Mouse (Mus musculus) liver, embryonic 14.5 days (tissue): ENCODE results near the gene Rhod.

Experiments used
- CTCF ChIP-seq: IDR thresholded peaks from 2 replicates; pipeline ENCODE4 v1.5.1; 2016; ENCODE audit warnings: antibody characterized with exemption, low read depth, control low read depth
- EP300 ChIP-seq: IDR thresholded peaks from 2 replicates; pipeline ENCODE4 v1.6.1; 2016; ENCODE audit warnings: antibody characterized with exemption, low read depth

DNA sequence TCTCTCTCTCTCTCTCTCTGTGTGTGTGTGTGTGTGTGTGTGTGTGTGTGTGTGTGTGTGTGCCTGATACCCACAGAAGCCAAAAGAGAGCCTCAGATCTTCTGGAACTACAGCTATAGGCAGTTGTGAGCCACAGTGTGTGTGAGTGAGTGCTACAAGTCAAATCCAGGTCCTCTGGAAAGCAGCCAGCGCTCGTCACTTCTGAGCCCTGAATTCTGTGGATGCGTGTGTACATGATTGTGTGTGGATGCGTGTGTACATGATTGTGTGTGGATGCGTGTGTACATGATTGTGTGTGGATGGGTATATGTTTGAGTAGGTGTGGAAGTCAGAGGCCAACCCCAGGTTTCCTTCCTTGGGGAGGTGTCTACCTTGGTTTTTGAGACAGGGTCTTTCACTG is 34.3 kb upstream of the Rhod start:
- TF ChIP-seq EP300 = no peak
- no peak for TF ChIP-seq CTCF
